Mouse (Mus musculus): ENCODE data around the gene Thg1l. TPM values are rescaled to one million over a fixed set of nuclear protein-coding genes. Genes with fewer than 3 reads are reported as not detected.

Thg1l gene
- total RNA-seq, 1 experiment = 25.7 TPM

- H3K4me3 ChIP-seq (ENCODE audit: insufficient read depth in 1 of 2, low read depth in 1 of 2, low read length in 2 of 2, poor library complexity in 1 of 2, severe bottlenecking in 1 of 2) = no peak overlapping the region
- no peak overlapping the region for H3K9ac ChIP-seq (ENCODE audit: insufficient read depth, low read depth, low read length, poor library complexity, severe bottlenecking)
- in situ Hi-C loops (cut with MboI; ENCODE audit: low sequenced_read_pairs in 2 of 2, unreplicated experiment in 2 of 2) = no loop called here
- no peaks in the 10 kb centered on the region for H3K36me3 ChIP-seq (ENCODE audit: control insufficient read depth, insufficient read depth, low read length, poor library complexity, severe bottlenecking)
- DNase-seq (ENCODE audit: low read depth, low spot score) = no peak
- H3K4me1 ChIP-seq (ENCODE audit: control insufficient read depth in 2 of 2, insufficient read depth in 2 of 2, low read length in 2 of 2, poor library complexity in 1 of 2) = no peaks in the 10 kb centered on the region
- H3K9me3 ChIP-seq (ENCODE audit: control insufficient read depth, insufficient read depth, low read depth, low read length) = no peaks in the 10 kb centered on the region
- no peak overlapping the region for H3K27ac ChIP-seq (ENCODE audit: insufficient read depth, low read depth, low read length, poor library complexity, severe bottlenecking)
- TF ChIP-seq CHD2 (IDR thresholded peaks at IDR 0.05; ENCODE audit: low read depth, low read length) = no peak
- TF ChIP-seq MAFK (IDR thresholded peaks at IDR 0.05; ENCODE audit: insufficient read depth, low read depth, low read length) = no peak
- TF ChIP-seq HCFC1 (IDR thresholded peaks at IDR 0.05; ENCODE audit: borderline replicate concordance, insufficient read depth, low read length) = no peak
- TF ChIP-seq ZNF384 (IDR thresholded peaks at IDR 0.05; ENCODE audit: low read depth, low read length) = no peak
- TF ChIP-seq ZC3H11A (IDR thresholded peaks at IDR 0.05; ENCODE audit: borderline replicate concordance, low read depth, low read length) = no peak
Observed at GRCm38 (mm10) chr11:45968466-45968865, 13.2 kb upstream of the Thg1l start.

- no peaks in the 10 kb centered on the region for H3K9me3 ChIP-seq (ENCODE audit: control insufficient read depth, insufficient read depth, low read depth, low read length)
- H3K27ac ChIP-seq (ENCODE audit: insufficient read depth, low read depth, low read length, poor library complexity, severe bottlenecking) = no peak overlapping the region
- H3K4me1 ChIP-seq (ENCODE audit: control insufficient read depth in 2 of 2, insufficient read depth in 2 of 2, low read length in 2 of 2, poor library complexity in 1 of 2) = no peaks in the 10 kb centered on the region
- in situ Hi-C loops (cut with MboI; ENCODE audit: low sequenced_read_pairs in 2 of 2, unreplicated experiment in 2 of 2) = no loop called here
- H3K9ac ChIP-seq (ENCODE audit: insufficient read depth, low read depth, low read length, poor library complexity, severe bottlenecking) = no peak overlapping the region
- TF ChIP-seq MAFK (IDR thresholded peaks at IDR 0.05; ENCODE audit: insufficient read depth, low read depth, low read length) (no peak), HCFC1 (IDR thresholded peaks at IDR 0.05; ENCODE audit: borderline replicate concordance, insufficient read depth, low read length) (no peak), ZNF384 (IDR thresholded peaks at IDR 0.05; ENCODE audit: low read depth, low read length) (no peak), CHD2 (IDR thresholded peaks at IDR 0.05; ENCODE audit: low read depth, low read length) (no peak), ZC3H11A (IDR thresholded peaks at IDR 0.05; ENCODE audit: borderline replicate concordance, low read depth, low read length) (no peak)
- no peaks in the 10 kb centered on the region for H3K36me3 ChIP-seq (ENCODE audit: control insufficient read depth, insufficient read depth, low read length, poor library complexity, severe bottlenecking)
- no peak for DNase-seq (ENCODE audit: low read depth, low spot score)
- H3K4me3 ChIP-seq (ENCODE audit: insufficient read depth in 1 of 2, low read depth in 1 of 2, low read length in 2 of 2, poor library complexity in 1 of 2, severe bottlenecking in 1 of 2) = no peak overlapping the region
Observed at GRCm38 (mm10) chr11:45966896-45967295, 11.6 kb upstream of the Thg1l start.

GRCm38 (mm10) chr11:45960003-45960402, 4.7 kb upstream of the Thg1l start:
- no peak overlapping the region for H3K9ac ChIP-seq (ENCODE audit: insufficient read depth, low read depth, low read length, poor library complexity, severe bottlenecking)
- TF ChIP-seq CHD2 (IDR thresholded peaks at IDR 0.05; ENCODE audit: low read depth, low read length) (no peak), ZNF384 (IDR thresholded peaks at IDR 0.05; ENCODE audit: low read depth, low read length) (no peak)
- no peaks in the 10 kb centered on the region for H3K9me3 ChIP-seq (ENCODE audit: control insufficient read depth, insufficient read depth, low read depth, low read length)
- in situ Hi-C loops (cut with MboI; ENCODE audit: low sequenced_read_pairs in 2 of 2, unreplicated experiment in 2 of 2) = no loop called here
- no peak overlapping the region for H3K27ac ChIP-seq (ENCODE audit: insufficient read depth, low read depth, low read length, poor library complexity, severe bottlenecking)
- H3K36me3 ChIP-seq (ENCODE audit: control insufficient read depth, insufficient read depth, low read length, poor library complexity, severe bottlenecking) = no peaks in the 10 kb centered on the region
- DNase-seq (ENCODE audit: low read depth, low spot score) = no peak
- H3K4me3 ChIP-seq (ENCODE audit: insufficient read depth in 1 of 2, low read depth in 1 of 2, low read length in 2 of 2, poor library complexity in 1 of 2, severe bottlenecking in 1 of 2) = no peak overlapping the region
- no peaks in the 10 kb centered on the region for H3K4me1 ChIP-seq (ENCODE audit: control insufficient read depth in 2 of 2, insufficient read depth in 2 of 2, low read length in 2 of 2, poor library complexity in 1 of 2)

GRCm38 (mm10) chr11:45959598-45959997, 4.3 kb upstream of the Thg1l start:
- Histone ChIP-seq H3K4me3 (ENCODE audit: insufficient read depth in 1 of 2, low read depth in 1 of 2, low read length in 2 of 2, poor library complexity in 1 of 2, severe bottlenecking in 1 of 2) (no peak overlapping the region), H3K9me3 (ENCODE audit: control insufficient read depth, insufficient read depth, low read depth, low read length) (no peaks in the 10 kb centered on the region), H3K9ac (ENCODE audit: insufficient read depth, low read depth, low read length, poor library complexity, severe bottlenecking) (no peak overlapping the region), H3K27ac (ENCODE audit: insufficient read depth, low read depth, low read length, poor library complexity, severe bottlenecking) (no peak overlapping the region), H3K4me1 (ENCODE audit: control insufficient read depth in 2 of 2, insufficient read depth in 2 of 2, low read length in 2 of 2, poor library complexity in 1 of 2) (peaks cover 0 to 2% of the 10 kb centered on the region in 2 experiments; a peak in 1 of 4 replicates), H3K36me3 (ENCODE audit: control insufficient read depth, insufficient read depth, low read length, poor library complexity, severe bottlenecking) (no peaks in the 10 kb centered on the region)
- in situ Hi-C loops (cut with MboI; ENCODE audit: low sequenced_read_pairs in 2 of 2, unreplicated experiment in 2 of 2) = no loop called here
- TF ChIP-seq ZC3H11A (IDR thresholded peaks at IDR 0.05; ENCODE audit: borderline replicate concordance, low read depth, low read length) (no peak; the same call in 1 of the 2 replicates), CHD2 (IDR thresholded peaks at IDR 0.05; ENCODE audit: low read depth, low read length) (no peak), MAFK (IDR thresholded peaks at IDR 0.05; ENCODE audit: insufficient read depth, low read depth, low read length) (no peak), ZNF384 (IDR thresholded peaks at IDR 0.05; ENCODE audit: low read depth, low read length) (no peak), HCFC1 (IDR thresholded peaks at IDR 0.05; ENCODE audit: borderline replicate concordance, insufficient read depth, low read length) (no peak)
- DNase-seq (ENCODE audit: low read depth, low spot score) = no peak

- no peak overlapping the region for H3K27ac ChIP-seq (ENCODE audit: insufficient read depth, low read depth, low read length, poor library complexity, severe bottlenecking)
- H3K36me3 ChIP-seq (ENCODE audit: control insufficient read depth, insufficient read depth, low read length, poor library complexity, severe bottlenecking) = peaks cover 11% of the 10 kb centered on the region
- DNase-seq (ENCODE audit: low read depth, low spot score) = no peak
- no peak overlapping the region for H3K9ac ChIP-seq (ENCODE audit: insufficient read depth, low read depth, low read length, poor library complexity, severe bottlenecking)
- 0 out of 4 replicates have a peak, but pooled peaks cover 0 to 3% of the 10 kb centered on the region in 2 experiments for H3K4me1 ChIP-seq (ENCODE audit: control insufficient read depth in 2 of 2, insufficient read depth in 2 of 2, low read length in 2 of 2, poor library complexity in 1 of 2)
- H3K4me3 ChIP-seq (ENCODE audit: insufficient read depth in 1 of 2, low read depth in 1 of 2, low read length in 2 of 2, poor library complexity in 1 of 2, severe bottlenecking in 1 of 2) = no peak overlapping the region
- in situ Hi-C loops (cut with MboI; ENCODE audit: low sequenced_read_pairs in 2 of 2, unreplicated experiment in 2 of 2) = no loop called here
- TF ChIP-seq MAFK (IDR thresholded peaks at IDR 0.05; ENCODE audit: insufficient read depth, low read depth, low read length) (no peak), ZNF384 (IDR thresholded peaks at IDR 0.05; ENCODE audit: low read depth, low read length) (no peak), CHD2 (IDR thresholded peaks at IDR 0.05; ENCODE audit: low read depth, low read length) (no peak), HCFC1 (IDR thresholded peaks at IDR 0.05; ENCODE audit: borderline replicate concordance, insufficient read depth, low read length) (no peak), ZC3H11A (IDR thresholded peaks at IDR 0.05; ENCODE audit: borderline replicate concordance, low read depth, low read length) (no peak)
- no peaks in the 10 kb centered on the region for H3K9me3 ChIP-seq (ENCODE audit: control insufficient read depth, insufficient read depth, low read depth, low read length)
Observed at GRCm38 (mm10) chr11:45947491-45947890, 7.8 kb downstream of the Thg1l start.
